Mouse (Mus musculus) ES-E14 (cell line): ENCODE measurements around the gene Acadm. TPM values are rescaled to one million over a fixed set of nuclear protein-coding genes. Genes with fewer than 3 reads are reported as not detected.

Experiments used
- DNase-seq: peaks from one replicate; pipeline ENCODE4 v3.0.0-alpha.2; 2013; ENCODE audit warnings: low read depth, low spot score
- H3K27ac ChIP-seq: 2 replicates; pipeline ENCODE4 v1.5.1; 2012; ENCODE audit warnings: low read depth, mild to moderate bottlenecking, low read length, moderate library complexity, mixed read lengths; ENCODE audit not compliant: poor library complexity, insufficient read depth, severe bottlenecking
- H3K36me3 ChIP-seq: 2 replicates; pipeline ENCODE4 v1.6.1; 2012; ENCODE audit warnings: mild to moderate bottlenecking, low read length, moderate library complexity, mixed read lengths; ENCODE audit not compliant: control insufficient read depth, poor library complexity, insufficient read depth, severe bottlenecking
- H3K4me1 ChIP-seq, 2 experiments: fragments of 150-350 bp in 1 of 2; sonication (generic) in 1 of 2; 2 replicates each; pipeline ENCODE4 v1.6.1; 2012; ENCODE audit warnings: low read length in 2 of 2, mild to moderate bottlenecking in 1 of 2, mixed read lengths in 1 of 2; ENCODE audit not compliant: control insufficient read depth in 2 of 2, insufficient read depth in 2 of 2, poor library complexity in 1 of 2
- H3K4me3 ChIP-seq, 2 experiments: fragments of 150-350 bp in 1 of 2; sonication (generic) in 1 of 2; 2 replicates each; pipeline ENCODE4 v1.5.1; 2012; ENCODE audit warnings: low read length in 2 of 2, low read depth in 1 of 2, mild to moderate bottlenecking in 1 of 2, mixed read lengths in 1 of 2; ENCODE audit not compliant: insufficient read depth in 1 of 2, poor library complexity in 1 of 2, severe bottlenecking in 1 of 2
- H3K9ac ChIP-seq: 2 replicates; pipeline ENCODE4 v1.6.1; 2012; ENCODE audit warnings: low read depth, mild to moderate bottlenecking, low read length, mixed read lengths; ENCODE audit not compliant: poor library complexity, insufficient read depth, severe bottlenecking
- H3K9me3 ChIP-seq: fragments of 150-350 bp; sonication (generic); 2 replicates; pipeline ENCODE4 v1.6.1; 2012; ENCODE audit warnings: low read depth, mild to moderate bottlenecking, low read length; ENCODE audit not compliant: control insufficient read depth, insufficient read depth
- CHD2 ChIP-seq: IDR thresholded peaks from 2 replicates; pipeline ENCODE4 v1.6.1; 2014; ENCODE audit warnings: mild to moderate bottlenecking, low read depth, low read length, inconsistent platforms
- HCFC1 ChIP-seq: IDR thresholded peaks from 2 replicates; pipeline ENCODE4 v1.6.1; 2012; ENCODE audit warnings: low read length, inconsistent platforms, borderline replicate concordance; ENCODE audit not compliant: insufficient read depth
- MAFK ChIP-seq: IDR thresholded peaks from 2 replicates; pipeline ENCODE4 v1.6.1; 2014; ENCODE audit warnings: mild to moderate bottlenecking, low read depth, low read length, inconsistent platforms; ENCODE audit not compliant: insufficient read depth
- ZC3H11A ChIP-seq: IDR thresholded peaks from 2 replicates; pipeline ENCODE4 v1.6.1; 2012; ENCODE audit warnings: low read depth, mild to moderate bottlenecking, inconsistent platforms, low read length, borderline replicate concordance
- ZNF384 ChIP-seq: IDR thresholded peaks from 2 replicates; pipeline ENCODE4 v1.6.1; 2012; ENCODE audit warnings: low read depth, low read length, inconsistent platforms
- in situ Hi-C, 2 experiments: fragments of 600-800 bp; cut with MboI; formaldehyde crosslinking; loops; one replicate each; pipeline ENCODE4 v1.15.1; 2025; ENCODE audit warnings: low sequenced_read_pairs in 2 of 2, inconsistent platforms in 1 of 2; ENCODE audit not compliant: unreplicated experiment in 2 of 2
- total RNA-seq: library from RNA; depleted of rRNA; stranded (reverse); fragments of 300-350 nt; gene quantifications from 2 replicates; pipeline ENCODE4 v1.2.3, GENCODE M21; 2012

Gene Acadm
- total RNA-seq, 1 experiment: 101 TPM

DNA sequence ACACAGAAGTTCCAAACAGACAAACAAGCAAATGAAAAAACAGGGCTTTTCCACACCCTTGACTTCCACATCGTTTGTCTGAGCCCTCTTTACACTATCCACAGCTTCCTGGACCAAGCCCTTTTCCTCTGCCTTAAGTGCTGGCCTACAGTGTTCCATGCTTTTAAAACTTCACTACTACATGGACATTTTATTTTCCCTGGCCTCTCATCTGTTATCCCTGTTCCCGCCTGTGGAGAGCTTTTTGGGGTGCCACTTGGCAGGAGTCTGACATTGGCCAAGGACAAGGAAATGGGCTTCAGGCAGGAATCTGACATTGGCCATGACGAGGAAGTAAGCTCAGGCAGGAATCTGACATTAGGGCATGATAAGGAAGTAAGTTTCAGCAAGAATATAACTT lies 41.8 kb downstream of the Acadm start:
- Histone ChIP-seq H3K4me1 (no peaks in the 10 kb centered on the region), H3K27ac (no peak overlapping the region), H3K9me3 (no peaks in the 10 kb centered on the region), H3K4me3 (no peak overlapping the region), H3K9ac (no peak overlapping the region), H3K36me3 (peaks cover 7% of the 10 kb centered on the region)
- TF ChIP-seq MAFK: no peak
- no peak for TF ChIP-seq ZNF384
- DNase-seq: no peak
- in situ Hi-C loops: no loop called here

DNA sequence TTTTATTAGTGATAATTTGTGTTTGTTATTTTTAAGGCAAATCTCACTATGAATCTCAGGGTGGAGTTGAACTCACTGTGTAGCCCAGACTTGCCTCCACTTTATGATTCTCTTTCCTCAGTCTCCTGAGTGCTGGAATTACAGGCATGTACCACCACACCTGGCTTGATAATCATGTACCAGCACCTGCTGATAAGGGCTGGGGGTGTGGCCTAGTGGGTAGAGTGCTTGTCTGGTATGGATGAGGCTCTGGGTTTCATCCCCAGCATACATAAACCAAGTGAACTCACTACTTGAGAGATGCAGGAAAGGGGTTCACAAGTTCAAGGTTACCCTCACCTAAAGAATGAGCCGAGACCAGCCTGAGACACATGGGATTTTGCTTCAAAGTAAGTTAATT lies 42.5 kb downstream of the Acadm start:
- in situ Hi-C loops: no loop called here
- Histone ChIP-seq H3K36me3 (peaks cover 4% of the 10 kb centered on the region), H3K4me1 (0 out of 4 replicates have a peak, but pooled peaks cover 0 to 2% of the 10 kb centered on the region in 2 experiments), H3K9ac (no peak overlapping the region), H3K9me3 (no peaks in the 10 kb centered on the region), H3K4me3 (no peak overlapping the region), H3K27ac (no peak overlapping the region)
- no peak for DNase-seq
- TF ChIP-seq MAFK (no peak), CHD2 (no peak), HCFC1 (no peak), ZNF384 (no peak), ZC3H11A (no peak)

DNA sequence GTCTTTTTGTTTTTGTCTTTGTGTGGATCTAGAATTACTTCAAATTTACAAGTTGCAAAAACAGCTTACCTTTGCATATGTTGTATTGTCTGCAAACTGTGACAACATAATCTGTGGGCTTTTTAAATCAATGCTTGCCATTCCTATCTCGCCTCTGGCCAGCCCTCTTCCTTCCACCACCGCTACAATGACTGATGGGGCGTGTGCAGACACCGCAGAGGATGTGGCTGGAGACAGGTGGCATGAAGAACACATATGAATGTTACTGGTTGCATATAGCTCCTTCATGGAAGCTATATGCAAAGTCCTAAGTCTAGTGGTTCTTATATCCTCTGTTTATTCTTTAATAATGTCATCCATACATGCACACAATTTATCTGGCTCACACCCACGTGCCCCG lies 47.2 kb downstream of the Acadm start:
- 0 out of 4 replicates have a peak, but pooled peaks cover 0 to 2% of the 10 kb centered on the region in 2 experiments for H3K4me1 ChIP-seq
- no peak overlapping the region for H3K4me3 ChIP-seq
- no peak for TF ChIP-seq HCFC1
- no peak for TF ChIP-seq ZNF384
- no peak for TF ChIP-seq ZC3H11A
- no peak for TF ChIP-seq MAFK
- TF ChIP-seq CHD2: no peak
- H3K27ac ChIP-seq: no peak overlapping the region
- H3K36me3 ChIP-seq: no peaks in the 10 kb centered on the region
- H3K9me3 ChIP-seq: no peaks in the 10 kb centered on the region
- in situ Hi-C loops: no loop called here
- H3K9ac ChIP-seq: no peak overlapping the region
- no peak for DNase-seq

DNA sequence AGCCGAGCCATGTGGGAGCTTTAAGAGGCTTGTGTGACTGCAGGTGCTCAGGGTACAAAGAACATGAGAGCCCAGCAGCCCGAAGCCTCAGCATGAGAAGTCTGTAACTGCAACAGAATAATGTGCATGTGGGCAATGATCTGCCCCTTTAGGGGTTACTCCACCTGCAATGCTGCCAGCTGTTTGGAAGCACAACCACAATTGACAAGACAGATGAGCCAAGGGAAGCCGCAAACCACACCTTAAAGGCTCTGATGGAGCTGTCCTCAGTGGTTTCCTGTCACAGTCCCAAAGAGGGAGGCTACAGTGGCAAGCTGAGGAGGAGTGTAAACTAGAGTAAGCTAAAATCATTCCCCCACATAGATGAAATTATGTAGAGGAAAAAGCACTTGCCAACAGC lies 49.0 kb downstream of the Acadm start:
- Histone ChIP-seq H3K4me3 (no peak overlapping the region), H3K27ac (no peak overlapping the region), H3K4me1 (peaks cover 0 to 2% of the 10 kb centered on the region in 2 experiments; a peak in 1 of 4 replicates), H3K36me3 (no peaks in the 10 kb centered on the region), H3K9ac (no peak overlapping the region), H3K9me3 (no peaks in the 10 kb centered on the region)
- no peak for TF ChIP-seq HCFC1
- TF ChIP-seq CHD2: no peak
- TF ChIP-seq ZNF384: no peak
- TF ChIP-seq MAFK: no peak
- no peak for TF ChIP-seq ZC3H11A
- no peak for DNase-seq
- in situ Hi-C loops: no loop called here

DNA sequence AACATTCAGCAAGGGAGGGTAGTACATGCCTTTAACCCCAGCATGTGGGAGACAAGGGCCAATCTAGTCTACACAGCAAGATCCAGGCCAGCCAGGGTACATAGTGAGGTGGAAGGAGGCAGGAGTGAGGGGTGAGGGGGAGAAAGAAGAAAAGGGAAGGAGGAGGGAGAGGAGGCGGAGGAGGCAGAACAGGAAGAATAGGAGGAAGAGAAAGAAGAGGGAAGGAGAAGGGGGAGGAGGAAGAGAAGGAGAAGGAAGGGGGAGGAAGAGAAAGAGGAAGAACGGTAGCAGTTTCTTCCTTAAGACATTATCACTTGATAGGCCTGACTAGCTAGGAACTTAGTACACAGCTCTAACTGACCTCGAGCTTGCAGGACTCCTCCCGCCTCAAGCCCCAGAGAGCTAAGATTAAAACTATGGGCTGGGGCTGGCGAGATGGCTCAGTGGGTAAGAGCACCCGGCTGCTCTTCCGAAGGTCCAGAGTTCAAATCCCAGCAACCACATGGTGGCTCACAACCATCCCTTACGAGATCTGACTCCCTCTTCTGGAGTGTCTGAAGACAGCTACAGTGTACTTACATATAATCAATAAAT lies 55.1 kb downstream of the Acadm start:
- no peak overlapping the region for H3K4me3 ChIP-seq
- no peak overlapping the region for H3K9ac ChIP-seq
- DNase-seq: no peak
- H3K4me1 ChIP-seq: no peaks in the 10 kb centered on the region; a peak in 1 of 4 replicates
- H3K9me3 ChIP-seq: no peaks in the 10 kb centered on the region
- H3K27ac ChIP-seq: no peak overlapping the region
- TF ChIP-seq ZNF384 (no peak), MAFK (no peak), ZC3H11A (no peak), HCFC1 (no peak), CHD2 (no peak)
- H3K36me3 ChIP-seq: no peaks in the 10 kb centered on the region
- in situ Hi-C loops: no loop called here
